Mouse (Mus musculus) embryo, embryonic 11.5 days (tissue): ENCODE data around the gene Col13a1.
A peak's percentile ranks its signal among the peaks of the same experiment; 100 is the strongest.

Source experiments
- DNase-seq: peaks from one replicate; pipeline ENCODE4 v3.0.0-alpha.2; 2012; ENCODE audit warnings: low read depth, low spot score

The Col13a1 gene

GRCm38 (mm10) chr10:61905308-61905707 is 73.6 kb downstream of the Col13a1 start:
- no peak for DNase-seq

GRCm38 (mm10) chr10:61898116-61898515 is 80.8 kb downstream of the Col13a1 start:
- no peak for DNase-seq

- DNase-seq = no peak
Measured at GRCm38 (mm10) chr10:61894564-61894963, 84.3 kb downstream of the Col13a1 start.

- DNase-seq = no peak
Measured at GRCm38 (mm10) chr10:61891138-61891537, 87.8 kb downstream of the Col13a1 start.

- DNase-seq = no peak
Measured at GRCm38 (mm10) chr10:61890294-61890693, 88.6 kb downstream of the Col13a1 start.

GRCm38 (mm10) chr10:61879427-61879826 is 99.5 kb downstream of the Col13a1 start:
- no peak for DNase-seq

GRCm38 (mm10) chr10:61877787-61878186 is 101.1 kb downstream of the Col13a1 start:
- DNase-seq = peak; percentile 77

GRCm38 (mm10) chr10:61869796-61870195 is 109.1 kb downstream of the Col13a1 start:
- no peak for DNase-seq

GRCm38 (mm10) chr10:61866045-61866580 is 112.8 kb downstream of the Col13a1 start:
- DNase-seq = no peak

- DNase-seq = no peak
Measured at GRCm38 (mm10) chr10:61859451-61859850, 119.5 kb downstream of the Col13a1 start.

GRCm38 (mm10) chr10:61855139-61855675 is 123.7 kb downstream of the Col13a1 start:
- no peak for DNase-seq

- no peak for DNase-seq
Measured at GRCm38 (mm10) chr10:61852824-61853223, 126.1 kb downstream of the Col13a1 start.

- no peak for DNase-seq
Measured at GRCm38 (mm10) chr10:61848553-61848952, 130.4 kb downstream of the Col13a1 start.

- no peak for DNase-seq
Measured at GRCm38 (mm10) chr10:61845476-61845875, 133.4 kb downstream of the Col13a1 start.

GRCm38 (mm10) chr10:61844475-61844874 is 134.4 kb downstream of the Col13a1 start:
- no peak for DNase-seq

- no peak for DNase-seq
Measured at GRCm38 (mm10) chr10:61842261-61842660, 136.6 kb downstream of the Col13a1 start.

- no peak for DNase-seq
Measured at GRCm38 (mm10) chr10:61839326-61839725, 139.6 kb downstream of the Col13a1 start.

GRCm38 (mm10) chr10:61838769-61839168 is 140.1 kb downstream of the Col13a1 start:
- peak; percentile 72 for DNase-seq

- no peak for DNase-seq
Measured at GRCm38 (mm10) chr10:61837286-61837685, 141.6 kb downstream of the Col13a1 start.

GRCm38 (mm10) chr10:61834288-61834687 is 144.6 kb downstream of the Col13a1 start:
- DNase-seq = no peak

GRCm38 (mm10) chr10:61832713-61833112 is 146.2 kb downstream of the Col13a1 start:
- DNase-seq = no peak

- no peak for DNase-seq
Measured at GRCm38 (mm10) chr10:61831741-61832140, 147.2 kb downstream of the Col13a1 start.

GRCm38 (mm10) chr10:61831251-61831650 is 147.7 kb downstream of the Col13a1 start:
- no peak for DNase-seq

GRCm38 (mm10) chr10:61830817-61831216 is 148.1 kb downstream of the Col13a1 start:
- no peak for DNase-seq
